Mouse (Mus musculus) adrenal gland, adult 8-10 months (tissue): Measurements from ENCODE around the gene Atxn1. TPM values are rescaled to one million over a fixed set of nuclear protein-coding genes. Genes with fewer than 3 reads are reported as not detected.

Experiments used
- DNase-seq: peaks from one replicate; pipeline ENCODE4 v3.0.0; 2022
- total RNA-seq, 4 experiments: library from RNA; stranded (reverse); gene quantifications; 2 replicates each; pipeline ENCODE4 v1.2.4; 2022

Atxn1 gene
- total RNA-seq, 4 experiments from 2014 or later: 32.0 to 59.9 (median 48.1) TPM

GRCm38 (mm10) chr13:45822491-45822829 lies 142.3 kb downstream of the Atxn1 start:
- DNase-seq: no peak

GRCm38 (mm10) chr13:45821764-45822490 lies 142.9 kb downstream of the Atxn1 start:
- DNase-seq: no peak

DNA sequence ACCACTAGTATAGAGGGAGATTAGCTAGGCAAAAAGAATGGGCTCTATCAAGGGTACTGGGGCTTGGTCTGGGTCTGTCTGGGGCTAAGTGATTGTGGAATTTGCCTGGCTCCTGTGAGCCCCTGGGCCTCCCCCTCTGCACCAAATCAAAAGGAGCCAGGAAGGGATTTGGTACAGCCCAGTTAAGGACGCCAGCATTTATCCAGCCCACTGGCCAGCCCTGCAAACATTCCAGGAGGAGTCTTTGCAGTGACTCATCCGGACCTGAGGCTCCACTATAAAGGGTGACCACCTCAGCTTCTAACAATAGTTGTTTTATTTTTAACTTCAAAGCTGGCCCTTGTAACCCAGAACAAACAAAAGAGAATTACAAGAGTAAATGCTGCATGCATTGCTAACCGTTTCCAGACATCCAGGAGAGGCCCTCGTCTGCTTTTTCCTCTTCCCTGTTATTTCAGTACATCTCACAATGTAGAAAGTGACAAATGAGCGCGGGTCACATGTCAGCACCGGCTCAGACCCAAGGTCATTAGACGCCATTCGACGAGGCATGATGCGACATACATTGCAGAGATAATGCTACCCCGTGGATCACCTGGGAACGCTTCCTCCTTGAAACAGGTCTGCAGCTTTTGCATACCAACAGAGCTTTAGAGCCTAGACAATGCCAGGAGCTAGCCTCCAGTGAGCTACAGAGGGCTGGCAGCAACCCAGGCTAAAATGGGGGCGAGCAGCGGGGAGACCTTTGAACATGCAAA lies 144.2 kb downstream of the Atxn1 start:
- DNase-seq: peak; percentile 39

DNA sequence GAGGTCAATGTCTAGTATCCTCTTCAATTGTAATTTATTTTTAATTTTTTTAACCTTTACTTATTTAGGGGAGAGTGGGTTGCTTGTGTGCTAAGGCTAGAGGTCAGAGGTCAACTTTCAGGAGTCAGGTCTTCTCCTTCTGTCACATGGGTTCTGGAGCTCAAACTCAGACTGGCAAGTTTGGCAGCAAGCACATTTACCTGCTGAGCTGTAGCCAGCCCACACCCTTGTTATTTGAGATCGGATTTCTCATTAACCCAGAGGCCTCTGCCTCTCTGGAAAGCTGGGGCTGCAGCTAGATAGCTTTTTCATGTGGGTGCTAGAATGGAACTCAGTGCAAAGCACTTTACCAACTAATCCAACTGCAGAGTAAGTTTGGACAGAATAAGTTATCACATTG lies 148.1 kb downstream of the Atxn1 start:
- no peak for DNase-seq

- no peak for DNase-seq
These were observed 154.9 kb downstream of the Atxn1 start for GRCm38 (mm10) chr13:45809777-45810410.

DNA sequence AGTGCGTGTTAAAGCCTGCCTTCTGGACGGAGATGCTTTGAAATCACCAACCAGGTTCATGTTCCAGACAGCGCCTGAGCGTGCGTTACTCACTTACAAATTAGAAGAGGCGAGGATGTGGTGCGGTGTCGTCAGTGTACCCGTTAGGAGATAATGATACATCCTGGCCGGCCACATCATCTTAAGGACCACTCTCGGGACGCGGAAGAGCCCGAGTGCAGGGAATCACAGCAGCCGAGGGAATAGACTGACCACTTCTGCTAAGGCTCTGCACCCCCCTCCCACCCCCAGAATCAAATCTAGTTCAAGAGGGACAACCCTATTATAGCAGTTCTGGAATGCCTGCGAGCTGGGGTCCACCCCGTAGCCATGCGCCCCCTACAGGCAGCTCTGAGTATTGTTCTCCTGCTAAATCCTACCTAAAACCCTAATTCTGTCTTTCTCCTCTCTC lies 157.2 kb downstream of the Atxn1 start:
- no peak for DNase-seq

DNA sequence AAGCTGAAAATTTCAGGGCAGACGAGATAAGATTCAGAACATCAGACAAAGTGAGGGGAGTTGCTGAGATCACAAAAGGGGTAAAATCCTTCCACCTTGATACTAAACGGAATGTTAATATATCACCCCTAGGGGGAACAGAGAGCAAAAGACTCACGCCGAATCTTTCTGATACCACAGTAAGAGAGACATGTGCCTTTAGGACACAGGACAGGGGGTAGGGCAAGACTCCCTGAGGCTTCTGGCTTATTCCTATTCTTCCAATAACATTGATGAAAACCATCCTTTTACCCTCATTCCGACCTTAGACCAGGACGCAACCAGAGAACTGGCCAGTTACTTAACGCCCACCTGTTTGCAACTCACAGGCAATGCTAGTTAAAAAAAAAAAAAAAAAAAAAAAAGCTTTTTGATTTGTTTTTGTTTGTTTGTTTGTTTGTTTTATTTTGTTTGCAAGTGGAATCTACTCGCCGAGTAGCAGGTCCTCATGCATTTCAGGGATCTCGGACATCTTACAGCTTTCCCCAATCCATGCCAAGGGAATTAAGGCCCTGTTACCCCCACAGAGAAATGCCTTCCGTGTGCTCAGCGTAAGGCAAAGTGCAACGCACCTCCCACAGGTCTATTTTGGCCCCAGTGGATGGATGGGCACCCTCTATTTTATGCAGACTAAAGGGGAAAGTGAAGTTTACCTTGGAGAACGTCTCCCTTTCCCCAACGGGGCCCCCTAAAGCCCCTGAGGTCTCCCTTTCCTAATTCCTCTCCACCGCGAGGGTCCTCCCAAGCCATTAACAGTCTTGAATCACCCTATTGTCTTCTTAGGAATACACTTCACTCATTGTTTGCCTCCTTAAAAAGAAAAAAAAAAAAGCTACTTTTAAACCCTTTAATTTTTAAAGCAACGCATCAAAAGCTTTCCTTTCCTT lies 157.9 kb downstream of the Atxn1 start:
- DNase-seq: no peak

DNA sequence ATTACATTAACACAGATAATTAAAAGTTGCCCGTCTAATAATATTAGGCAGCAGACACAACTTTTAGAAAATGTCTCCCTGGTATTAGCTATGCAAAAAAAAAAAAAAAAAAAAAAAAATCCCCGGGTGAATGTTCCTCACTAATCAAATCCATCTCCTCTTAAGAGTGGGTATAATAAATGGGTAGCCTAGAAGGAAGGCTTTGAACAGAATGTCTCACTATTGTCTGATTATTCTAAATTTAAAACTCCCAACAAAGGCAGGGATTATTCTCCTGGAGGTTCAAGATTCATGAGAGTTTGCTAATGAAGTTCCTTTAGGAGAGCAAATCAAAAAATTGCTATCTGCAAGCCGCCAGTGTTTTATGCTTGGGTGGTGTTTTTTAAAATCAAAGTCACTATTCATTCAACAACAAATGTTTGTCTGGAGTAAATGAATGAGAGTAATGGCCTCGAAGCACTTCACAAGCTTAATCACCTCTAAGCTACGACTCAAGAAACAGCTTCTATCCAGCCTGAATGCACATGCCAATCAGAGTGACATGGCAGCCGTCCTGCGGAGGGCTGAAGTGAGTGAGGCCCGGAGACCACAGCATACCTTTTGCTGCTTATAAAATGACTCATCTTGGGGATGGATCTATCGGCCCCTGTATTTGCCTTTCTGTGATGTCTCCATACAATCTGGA lies 158.8 kb downstream of the Atxn1 start:
- no peak for DNase-seq

GRCm38 (mm10) chr13:45802620-45803410 lies 162.0 kb downstream of the Atxn1 start:
- DNase-seq: no peak

- no peak for DNase-seq
These were observed 166.6 kb downstream of the Atxn1 start for GRCm38 (mm10) chr13:45798248-45798647.

- DNase-seq: no peak
These were observed 167.1 kb downstream of the Atxn1 start for GRCm38 (mm10) chr13:45797696-45798095.

- DNase-seq: no peak
These were observed 168.5 kb downstream of the Atxn1 start for GRCm38 (mm10) chr13:45796286-45796685.

DNA sequence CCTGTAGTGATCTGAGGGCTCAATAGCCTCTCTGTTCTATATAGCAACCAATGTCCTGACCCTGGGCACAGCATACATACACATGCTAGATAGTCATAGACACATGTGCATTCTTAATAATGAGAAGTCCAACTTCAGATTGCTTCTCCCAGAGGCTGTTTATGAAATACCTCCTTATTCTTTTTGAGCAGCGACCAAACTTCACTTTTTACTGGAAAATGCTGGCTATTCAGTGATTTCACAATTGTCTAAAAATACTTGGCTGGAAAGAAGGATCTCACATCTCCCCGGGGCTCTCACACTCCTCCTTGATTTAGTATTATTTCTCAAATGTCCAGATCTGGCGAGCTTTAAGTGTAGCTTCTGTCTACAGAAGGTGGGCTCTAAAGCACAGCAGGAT lies 171.0 kb downstream of the Atxn1 start:
- no peak for DNase-seq

GRCm38 (mm10) chr13:45786409-45786808 lies 178.4 kb downstream of the Atxn1 start:
- no peak for DNase-seq

DNA sequence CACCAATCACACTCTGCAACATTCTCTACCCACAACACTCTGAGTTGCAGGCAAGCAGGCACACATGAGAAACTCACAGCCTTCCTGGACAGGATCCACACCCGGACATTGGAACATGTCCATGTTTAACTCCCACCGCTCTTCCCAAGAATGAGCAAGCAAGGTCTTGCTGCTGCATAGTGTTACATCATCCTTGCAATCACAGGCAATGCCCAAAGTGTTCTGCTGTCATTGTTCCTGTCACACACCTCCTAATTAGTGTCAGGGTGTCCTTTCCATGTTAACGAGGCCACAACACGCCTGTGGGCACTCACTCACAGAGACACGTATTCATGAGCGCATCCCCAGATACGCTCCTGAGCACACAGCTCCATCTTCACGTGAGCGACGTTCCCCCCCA lies 181.1 kb downstream of the Atxn1 start:
- no peak for DNase-seq

DNA sequence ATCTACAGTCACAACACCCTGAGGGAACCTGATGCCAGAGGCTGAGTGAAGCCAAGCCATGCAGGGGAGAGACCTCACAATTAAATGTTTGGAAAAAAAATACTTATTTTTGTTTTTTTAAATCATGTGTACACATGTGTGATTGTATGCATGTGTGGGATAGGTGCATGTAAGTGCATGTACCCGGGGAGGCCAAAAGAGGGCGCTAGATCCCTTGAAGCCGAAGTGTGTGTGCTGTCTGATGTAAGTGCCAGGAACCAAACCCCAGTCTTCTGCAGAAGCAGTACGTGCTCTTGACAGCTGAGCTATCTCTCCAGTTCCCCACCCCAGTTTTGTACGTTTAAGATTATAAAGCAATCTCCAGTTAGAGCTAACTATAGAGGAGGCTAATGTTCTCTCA lies 186.1 kb downstream of the Atxn1 start:
- DNase-seq: no peak

GRCm38 (mm10) chr13:45778171-45778570 lies 186.6 kb downstream of the Atxn1 start:
- no peak for DNase-seq

DNA sequence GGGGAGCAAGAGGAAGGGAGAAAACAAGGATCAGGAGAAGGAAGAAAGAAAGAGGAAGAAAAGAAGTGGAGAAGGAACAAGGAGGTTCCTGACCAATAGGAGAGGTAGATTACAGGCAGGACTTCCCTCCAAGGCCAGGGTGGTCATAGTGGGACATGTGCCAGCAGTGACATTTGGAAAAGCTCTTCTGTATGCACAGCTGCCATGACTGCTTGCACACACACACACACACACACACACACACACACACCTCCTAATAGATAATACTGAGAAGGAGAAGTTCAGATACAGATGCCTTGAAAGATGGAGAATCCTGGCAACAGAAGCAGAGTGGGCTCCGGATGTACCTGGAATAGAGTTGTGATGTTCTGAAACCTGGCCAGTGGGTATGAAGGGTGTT lies 189.3 kb downstream of the Atxn1 start:
- no peak for DNase-seq

DNA sequence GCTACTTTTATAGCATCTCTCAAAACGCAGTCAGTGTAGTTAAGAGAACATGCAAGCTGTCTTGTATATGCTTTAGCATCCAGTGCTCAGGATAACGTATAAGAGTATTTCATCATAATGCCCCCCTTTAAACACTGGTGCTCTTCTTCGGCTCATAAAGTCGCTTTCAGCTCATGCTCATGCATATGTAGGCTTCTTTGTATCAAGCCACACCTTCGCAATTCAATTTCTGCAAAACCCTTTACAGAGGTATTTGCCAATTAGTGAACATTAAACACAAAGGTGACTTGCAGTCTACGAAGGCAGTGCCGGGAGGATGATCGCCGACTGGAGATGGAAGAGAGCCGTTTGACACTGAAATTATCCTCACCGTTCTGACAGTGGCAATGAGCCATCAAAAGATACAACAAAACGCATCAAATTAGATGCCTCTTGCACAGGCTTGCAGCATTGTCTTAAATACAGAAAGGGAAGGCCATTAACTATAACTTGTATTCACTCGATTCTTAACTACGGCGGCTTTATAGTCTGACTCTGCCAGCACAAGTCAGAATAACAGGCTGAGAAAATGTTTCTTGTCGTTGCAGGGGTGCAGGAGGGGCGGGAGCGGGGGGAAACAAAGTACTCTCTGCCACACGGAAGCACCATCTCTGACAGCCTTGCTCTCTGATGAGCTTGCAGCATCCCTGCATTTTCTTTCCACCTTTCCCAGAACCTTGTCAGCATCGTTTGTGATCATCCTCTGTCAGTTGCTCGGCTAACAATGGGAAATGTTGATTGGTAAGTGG lies 191.2 kb downstream of the Atxn1 start:
- no peak for DNase-seq

- DNase-seq: no peak
These were observed 195.1 kb downstream of the Atxn1 start for GRCm38 (mm10) chr13:45769757-45770156.
